Mouse (Mus musculus) liver, adult 2 months (tissue): ENCODE results near the gene Ndufb4.

Experiments used
- CTCF ChIP-seq: fragments of 200-500 bp; IDR thresholded peaks from 2 replicates; pipeline ENCODE4 v1.5.1; 2011; ENCODE audit warnings: low read depth, low read length, control low read depth
- POLR2A ChIP-seq: fragments of 200-500 bp; IDR thresholded peaks from 2 replicates; pipeline ENCODE4 v1.6.1; 2011; ENCODE audit warnings: low read length, control low read depth; ENCODE audit not compliant: insufficient read depth; ENCODE audit errors: extremely low read depth

DNA sequence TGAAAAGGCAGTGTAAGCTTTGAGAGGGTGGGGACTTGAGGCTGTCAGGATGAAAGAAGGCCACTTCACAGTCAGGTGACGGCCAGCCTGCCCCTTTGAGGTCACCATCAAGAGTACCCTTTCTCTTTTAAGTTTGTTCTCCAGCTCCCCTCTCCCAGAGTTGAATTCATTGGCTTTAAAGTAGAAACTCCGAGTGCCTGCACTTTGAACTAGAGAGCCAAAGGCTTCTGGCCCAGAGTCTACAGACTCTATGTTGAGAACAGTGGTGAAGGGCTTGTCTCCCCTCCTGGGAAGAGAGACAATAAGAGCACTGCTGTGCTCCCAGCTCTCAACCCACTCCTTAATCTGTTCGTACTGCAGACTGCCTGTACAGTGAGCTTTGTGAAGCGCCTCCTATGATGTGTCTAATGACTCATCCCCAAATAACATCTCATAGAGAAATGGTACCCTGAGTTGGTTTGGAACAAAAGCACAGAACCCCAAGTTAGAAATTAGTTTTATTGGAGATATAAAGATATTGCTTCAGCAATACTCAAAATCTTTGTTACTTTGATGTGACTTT lies 27.8 kb downstream of the Ndufb4 start:
- TF ChIP-seq POLR2A (no peak), CTCF (no peak)
